Mouse (Mus musculus) T-helper 17 cell (primary cell): Measurements from ENCODE around the gene Vamp5.

Experiments
- in situ Hi-C, 2 experiments: fragments of 300-600 bp; cut with MboI, MseI; formaldehyde crosslinking; loops; 1 replicate in 1 of 2; 2 replicates in 1 of 2; pipeline ENCODE4 v1.15.1; 2025; ENCODE audit warnings: high pct_unique_total_duplicates in 2 of 2

Gene Vamp5

GRCm38 (mm10) chr6:72366844-72367443 lies 13.3 kb downstream of the Vamp5 start, which contains the start of gene Rnf181:
Gene Rnf181, minus strand, starts transcription at chr6:72366956.
- in situ Hi-C loops: no loop called here

GRCm38 (mm10) chr6:72366304-72366703 lies 14.0 kb downstream of the Vamp5 start:
- in situ Hi-C loops: no loop called here

GRCm38 (mm10) chr6:72364985-72365384 lies 15.3 kb downstream of the Vamp5 start:
- in situ Hi-C loops: no loop called here

- in situ Hi-C loops: no loop called here
Observed at GRCm38 (mm10) chr6:72364009-72364408, 16.3 kb downstream of the Vamp5 start.

- in situ Hi-C loops: no loop called here
Observed at GRCm38 (mm10) chr6:72362132-72363028, 17.9 kb downstream of the Vamp5 start.

- in situ Hi-C loops: no loop called here
Observed at GRCm38 (mm10) chr6:72361121-72361551, 19.1 kb downstream of the Vamp5 start.

- in situ Hi-C loops: no loop called here
Observed at GRCm38 (mm10) chr6:72360599-72360935, 19.7 kb downstream of the Vamp5 start.

- in situ Hi-C loops: loop anchor here in 1 of 2 experiments (5.0 kb wide), 1 partner anchor 32 kb away; the partner anchor contains the start of gene Vamp8
Observed at GRCm38 (mm10) chr6:72359891-72360598, 20.2 kb downstream of the Vamp5 start.

GRCm38 (mm10) chr6:72359343-72359742 lies 20.9 kb downstream of the Vamp5 start:
- in situ Hi-C loops: loop anchor here in 1 of 2 experiments (5.0 kb wide), 1 partner anchor 33 kb away; the partner anchor contains the start of gene Vamp8

- in situ Hi-C loops: loop anchor here in 1 of 2 experiments (5.0 kb wide), 1 partner anchor 34 kb away; the partner anchor contains the start of gene Vamp8
Observed at GRCm38 (mm10) chr6:72358086-72358764, 22.0 kb downstream of the Vamp5 start.

- in situ Hi-C loops: loop anchor here in 1 of 2 experiments (5.0 kb wide), 1 partner anchor 35 kb away; the partner anchor contains the start of gene Vamp8
Observed at GRCm38 (mm10) chr6:72357164-72358079, 22.8 kb downstream of the Vamp5 start.

- in situ Hi-C loops: loop anchor here in 1 of 2 experiments (5.0 kb wide), 1 partner anchor 36 kb away; the partner anchor contains the start of gene Vamp8
Observed at GRCm38 (mm10) chr6:72356001-72356532, 24.2 kb downstream of the Vamp5 start.

- in situ Hi-C loops: loop anchor here in 1 of 2 experiments (5.0 kb wide), 1 partner anchor 37 kb away; the partner anchor contains the start of gene Vamp8
Observed at GRCm38 (mm10) chr6:72355066-72355911, 25.0 kb downstream of the Vamp5 start, which contains the start of gene Tmem150a. Gene Tmem150a, plus strand, starts transcription at chr6:72355447.

- in situ Hi-C loops: no loop called here
Observed at GRCm38 (mm10) chr6:72354025-72354424, 26.2 kb downstream of the Vamp5 start.

GRCm38 (mm10) chr6:72352636-72353405 lies 27.4 kb downstream of the Vamp5 start:
- in situ Hi-C loops: no loop called here

- in situ Hi-C loops: no loop called here
Observed at GRCm38 (mm10) chr6:72350214-72350613, 30.1 kb downstream of the Vamp5 start.

- in situ Hi-C loops: loop anchor here in 1 of 2 experiments (5.0 to 25.0 kb wide), 2 partner anchors 204 to 761 kb away; no protein-coding TSS in a partner anchor
Observed at GRCm38 (mm10) chr6:72348411-72348810, 31.9 kb downstream of the Vamp5 start.
